Mouse (Mus musculus) midbrain, embryonic 13.5 days (tissue): ENCODE measurements at regions not wholly inside any gene's neighbourhood (a gene's known extent, or its start where the extent isn't known, plus 50 kb on each side); places are given as distances from the start of the nearest gene placed in this dataset.

Experiments used
- ATAC-seq: fragments of 200-750 bp; cut with Nextera tagmentation; 2 replicates; pipeline ENCODE4 v1.8.0; 2017; ENCODE audit warnings: mild to moderate bottlenecking, moderate TSS enrichment, moderate library complexity
- H3K27ac ChIP-seq: fragments of 300-500 bp; sonication (generic); 2 replicates; pipeline ENCODE4 v1.5.1; 2015; ENCODE audit warnings: inconsistent platforms, mild to moderate bottlenecking, moderate library complexity
- H3K27me3 ChIP-seq: fragments of 300-500 bp; sonication (generic); 2 replicates; pipeline ENCODE4 v1.6.1; 2015; ENCODE audit warnings: mild to moderate bottlenecking, inconsistent platforms
- H3K36me3 ChIP-seq: fragments of 300-500 bp; sonication (generic); 2 replicates; pipeline ENCODE4 v1.6.1; 2015; ENCODE audit warnings: mild to moderate bottlenecking, inconsistent platforms
- H3K4me1 ChIP-seq: fragments of 300-500 bp; sonication (generic); replicated peaks from 2 replicates; pipeline ENCODE4 v1.6.1; 2015; ENCODE audit warnings: inconsistent platforms
- H3K4me2 ChIP-seq: fragments of 300-500 bp; sonication (generic); replicated peaks from 2 replicates; pipeline ENCODE4 v1.6.1; 2015; ENCODE audit warnings: moderate library complexity, mild to moderate bottlenecking, inconsistent platforms
- H3K4me3 ChIP-seq: fragments of 300-500 bp; sonication (generic); replicated peaks from 2 replicates; pipeline ENCODE4 v1.5.1; 2015; ENCODE audit warnings: mild to moderate bottlenecking, inconsistent platforms
- H3K9ac ChIP-seq: fragments of 300-500 bp; sonication (generic); replicated peaks from 2 replicates; pipeline ENCODE4 v1.6.1; 2015; ENCODE audit warnings: mild to moderate bottlenecking, inconsistent platforms
- H3K9me3 ChIP-seq: fragments of 300-500 bp; sonication (generic); 2 replicates; pipeline ENCODE4 v1.6.1; 2016; ENCODE audit warnings: mild to moderate bottlenecking, inconsistent platforms
- WGBS: fragments of 180-500 bp; shearing (Covaris S2); methylation state at CpG from one replicate; pipeline ENCODE4 v1.1.7; 2015; 5-methylcytosine and 5-hydroxymethylcytosine counted together

DNA sequence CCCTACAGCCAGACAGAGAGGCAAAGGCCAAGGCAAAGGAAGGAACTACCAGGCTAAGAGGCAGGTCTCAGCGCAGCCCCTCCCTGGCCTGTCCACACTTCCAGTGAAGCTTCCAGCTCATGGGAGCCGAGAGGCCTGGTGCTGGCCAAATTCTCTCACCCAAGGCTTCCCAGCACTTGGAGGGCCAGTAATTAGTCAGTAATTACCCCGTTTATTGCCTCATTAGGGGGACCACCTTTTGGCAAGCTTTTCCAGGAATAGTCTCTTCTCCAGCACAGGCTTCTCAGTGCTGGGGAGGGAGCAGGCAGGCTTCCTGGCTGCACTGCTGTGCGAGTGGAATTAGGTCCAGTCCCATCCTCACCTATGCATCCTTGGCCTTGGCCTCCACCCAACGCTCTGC, 252.8 kb upstream of the Nxpe4 start:
- no peak overlapping the region for H3K27ac ChIP-seq
- WGBS: 76% methylated on average over 5 of the region's 5 CpGs

DNA sequence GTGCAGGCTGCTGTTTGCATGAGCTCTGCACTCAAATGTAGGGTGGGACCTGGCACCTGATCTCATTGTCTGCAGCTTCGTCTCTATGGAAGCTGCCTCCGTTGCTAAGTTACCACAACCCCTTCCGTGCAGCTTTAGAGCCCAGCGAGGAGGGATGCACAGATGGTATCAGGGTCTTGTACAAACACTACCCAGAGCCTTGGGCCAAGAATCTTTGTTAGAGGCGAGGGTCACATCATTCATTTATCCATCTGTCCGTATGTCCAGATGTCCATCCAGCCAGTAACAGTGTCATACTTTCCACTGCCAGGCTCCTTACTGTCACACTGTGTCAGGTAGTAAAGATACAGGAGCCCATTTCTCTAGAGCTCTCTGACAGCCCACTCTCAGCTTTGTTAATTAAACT, 251.3 kb upstream of the Nxpe4 start:
- no peaks in the 10 kb centered on the region for H3K36me3 ChIP-seq
- H3K4me3 ChIP-seq: no peak overlapping the region
- peak; percentile 93 for ATAC-seq
- H3K4me2 ChIP-seq: peak overlapping the region; percentile 5
- peaks cover 22% of the 10 kb centered on the region for H3K4me1 ChIP-seq
- no peaks in the 10 kb centered on the region for H3K9me3 ChIP-seq
- WGBS: 10% methylated on average over 6 of the region's 6 CpGs
- 0 out of 2 replicates have a peak overlapping the region, but pooled peaks have one; percentile 7 for H3K9ac ChIP-seq
- H3K27ac ChIP-seq: peak overlapping the region; percentile 78
- H3K27me3 ChIP-seq: peaks cover 29% of the 10 kb centered on the region

More for the DNA sequence above, 252.8 kb upstream of the Nxpe4 start:
- Histone ChIP-seq H3K4me1 (peaks cover 36% of the 10 kb centered on the region), H3K9me3 (no peaks in the 10 kb centered on the region), H3K4me2 (no peak overlapping the region), H3K27me3 (peaks cover 34% of the 10 kb centered on the region), H3K4me3 (no peak overlapping the region), H3K9ac (no peak overlapping the region), H3K36me3 (no peaks in the 10 kb centered on the region)
- no peak for ATAC-seq

DNA sequence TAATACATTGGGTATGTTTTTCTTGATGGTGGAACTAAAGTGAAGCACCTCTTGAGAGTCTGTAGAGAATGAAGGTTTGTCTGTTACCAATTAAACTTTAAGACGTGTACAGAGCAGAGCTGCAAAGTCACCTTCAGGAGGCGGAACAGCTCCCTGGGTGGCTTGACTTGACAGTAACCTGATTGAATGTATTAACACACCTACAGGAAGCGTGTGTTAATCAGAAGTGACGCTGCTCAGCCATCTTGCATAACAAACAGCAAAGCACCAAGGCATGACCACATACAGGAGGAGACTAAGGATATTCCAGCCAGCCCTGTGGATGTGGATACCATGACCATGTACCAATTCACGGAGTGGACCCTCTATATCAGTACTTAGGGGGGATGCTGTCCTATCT, 249.0 kb upstream of the Nxpe4 start:
- ATAC-seq: no peak
- no peak overlapping the region for H3K4me2 ChIP-seq
- H3K9ac ChIP-seq: no peak overlapping the region
- H3K27me3 ChIP-seq: peaks cover 13% of the 10 kb centered on the region
- H3K4me1 ChIP-seq: peaks cover 22% of the 10 kb centered on the region
- H3K27ac ChIP-seq: no peak overlapping the region
- 89% methylated on average over 5 of the region's 5 CpGs for WGBS
- H3K4me3 ChIP-seq: no peak overlapping the region
- no peaks in the 10 kb centered on the region for H3K36me3 ChIP-seq
- no peaks in the 10 kb centered on the region for H3K9me3 ChIP-seq

DNA sequence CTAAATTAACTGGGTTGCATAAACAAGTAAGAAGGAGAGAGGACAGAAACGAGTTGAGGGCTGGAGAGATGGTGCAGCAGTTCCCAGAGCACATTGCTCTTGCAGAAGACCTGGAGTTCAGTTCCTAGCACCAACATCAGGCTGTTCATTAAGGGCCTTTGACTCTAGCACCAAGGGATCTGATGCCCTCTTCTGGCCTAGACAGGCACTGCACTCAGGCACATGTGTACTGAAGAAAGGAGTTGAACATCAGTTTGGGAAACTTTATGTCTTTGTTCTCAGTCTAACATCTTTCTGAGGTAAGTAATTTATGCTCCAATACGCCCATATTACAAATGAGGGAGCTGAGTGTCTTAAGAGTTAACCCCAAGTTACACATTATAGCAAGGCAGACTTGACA, 226.5 kb upstream of the Nxpe4 start:
- no peak for ATAC-seq
- H3K27ac ChIP-seq: no peak overlapping the region
- WGBS: 83% methylated on average over 2 of the region's 2 CpGs

DNA sequence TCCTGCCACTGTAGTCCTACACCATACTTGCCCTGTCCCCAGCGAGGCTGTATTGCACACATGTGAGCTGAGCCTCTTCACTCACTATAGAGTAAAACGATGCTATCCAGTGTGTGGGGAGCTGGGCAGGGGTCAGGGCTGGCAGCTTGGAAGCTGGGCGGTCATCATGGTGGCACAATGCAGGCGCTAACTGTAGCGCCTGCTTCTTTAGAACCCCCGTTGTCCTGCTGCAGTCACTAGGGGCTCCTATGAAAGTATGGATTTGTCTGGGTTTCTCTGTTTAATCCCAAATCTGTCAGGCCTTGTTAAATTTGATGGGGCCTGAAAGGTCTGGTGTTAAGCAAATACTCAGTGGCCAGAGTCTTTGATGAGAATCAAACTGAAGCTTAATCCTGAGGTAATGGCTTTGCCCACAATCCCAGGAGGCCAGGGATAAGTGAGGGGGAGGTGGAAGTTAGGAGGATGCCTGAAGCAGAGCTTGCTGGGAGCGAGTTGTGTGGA, 225.8 kb upstream of the Nxpe4 start:
- Histone ChIP-seq H3K27ac (peak overlapping the region; percentile 44; the same call in 1 of the 2 replicates), H3K9me3 (no peaks in the 10 kb centered on the region), H3K36me3 (no peaks in the 10 kb centered on the region), H3K4me2 (no peak overlapping the region), H3K9ac (no peak overlapping the region), H3K4me3 (no peak overlapping the region), H3K4me1 (peaks cover 21% of the 10 kb centered on the region), H3K27me3 (peaks cover 32% of the 10 kb centered on the region)
- WGBS: 20% methylated on average over 7 of the region's 7 CpGs
- peak; percentile 88 for ATAC-seq

More for the DNA sequence above, 226.5 kb upstream of the Nxpe4 start:
- H3K4me3 ChIP-seq: no peak overlapping the region
- no peaks in the 10 kb centered on the region for H3K36me3 ChIP-seq
- H3K27me3 ChIP-seq: peaks cover 34% of the 10 kb centered on the region
- H3K4me2 ChIP-seq: no peak overlapping the region
- peaks cover 21% of the 10 kb centered on the region for H3K4me1 ChIP-seq
- H3K9ac ChIP-seq: no peak overlapping the region
- no peaks in the 10 kb centered on the region for H3K9me3 ChIP-seq

DNA sequence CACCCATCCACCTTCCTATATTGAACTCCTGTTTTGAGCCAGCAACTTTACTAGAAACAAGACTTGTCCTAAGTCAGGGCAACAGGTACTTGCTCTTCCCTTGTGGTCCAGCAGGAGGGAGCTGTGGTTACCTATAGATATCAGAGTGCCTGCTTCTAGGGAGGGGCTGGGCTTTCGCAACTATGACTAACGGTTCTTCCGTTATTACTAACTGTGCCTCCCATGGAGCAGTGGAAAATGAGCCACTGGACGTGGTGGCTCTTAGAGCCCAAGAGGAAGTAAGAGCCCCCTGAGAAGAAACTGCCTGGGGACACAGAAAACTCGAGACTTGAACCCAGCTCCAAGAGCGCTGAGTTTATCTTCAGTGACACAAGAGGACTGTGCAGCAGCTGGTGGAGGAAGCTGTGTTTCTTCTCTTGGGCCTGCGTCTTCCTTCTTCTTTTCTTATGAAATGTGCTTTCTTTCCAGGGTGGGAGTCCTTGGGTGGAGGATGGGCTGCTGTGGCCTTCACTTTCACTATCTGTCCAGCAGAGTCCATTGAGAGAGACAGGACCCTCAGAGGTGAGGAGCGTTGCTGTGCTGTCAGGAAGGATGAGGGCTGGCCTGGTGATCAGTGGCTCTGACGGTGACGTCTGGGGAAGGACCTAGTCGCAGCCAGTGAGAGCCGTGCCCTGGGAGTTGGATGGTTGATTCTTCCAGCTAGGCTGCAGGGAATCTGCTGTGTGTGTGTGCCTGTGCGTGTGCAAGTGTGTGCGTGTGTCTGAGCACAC, 222.7 kb upstream of the Nxpe4 start:
- Histone ChIP-seq H3K36me3 (no peaks in the 10 kb centered on the region), H3K4me1 (peaks cover 37% of the 10 kb centered on the region), H3K9ac (no peak overlapping the region), H3K27ac (no peak overlapping the region), H3K27me3 (peaks cover 32% of the 10 kb centered on the region), H3K9me3 (no peaks in the 10 kb centered on the region), H3K4me2 (no peak overlapping the region), H3K4me3 (no peak overlapping the region)
- 82% methylated on average over 14 of the region's 14 CpGs for WGBS
- ATAC-seq: no peak

DNA sequence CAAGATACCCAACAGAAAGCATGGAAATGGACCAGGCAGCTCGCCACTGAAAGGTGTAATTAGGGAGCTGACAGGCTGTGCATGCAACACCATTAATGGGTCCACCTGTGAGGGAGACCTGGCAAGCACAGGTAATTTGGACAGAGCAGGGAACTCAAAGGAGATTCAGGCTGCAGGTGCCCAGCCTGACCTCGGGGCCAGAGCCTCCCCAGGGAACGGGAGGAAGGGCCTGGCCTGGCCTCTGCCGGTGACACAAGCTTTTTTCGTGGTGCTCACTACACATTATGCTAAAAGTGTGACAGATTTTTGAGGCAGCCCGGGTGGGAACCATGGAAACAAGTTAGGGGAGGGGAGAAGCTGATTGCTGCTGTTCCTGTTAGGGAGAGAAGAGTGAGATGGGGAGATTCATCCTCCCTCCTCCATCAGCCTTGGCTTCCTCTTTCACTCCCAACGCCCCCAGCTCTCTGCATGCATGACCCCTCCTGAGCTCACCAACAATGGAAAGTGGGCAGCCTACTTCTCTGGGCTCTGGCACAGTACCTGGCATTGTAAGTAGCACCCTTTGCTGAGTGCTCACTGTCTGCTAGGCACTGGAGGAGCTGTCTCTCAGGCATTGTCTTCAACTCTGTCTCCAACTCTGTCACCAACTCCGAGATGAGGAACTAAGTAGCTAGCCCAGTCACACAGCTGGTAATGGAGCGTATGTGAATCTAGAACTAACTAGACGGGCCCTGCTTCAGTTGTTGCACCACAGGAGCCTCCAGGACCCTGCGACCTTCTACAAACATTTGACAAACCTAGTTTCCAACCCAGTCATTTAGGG, 218.9 kb upstream of the Nxpe4 start:
- Histone ChIP-seq H3K9me3 (no peaks in the 10 kb centered on the region), H3K36me3 (no peaks in the 10 kb centered on the region), H3K9ac (no peak overlapping the region), H3K27ac (no peak overlapping the region), H3K4me3 (no peak overlapping the region), H3K4me2 (no peak overlapping the region), H3K27me3 (peaks cover 32% of the 10 kb centered on the region), H3K4me1 (peaks cover 16% of the 10 kb centered on the region)
- WGBS: 24% methylated on average over 11 of the region's 11 CpGs
- peak; percentile 67; the same call in 1 of the 2 replicates for ATAC-seq

DNA sequence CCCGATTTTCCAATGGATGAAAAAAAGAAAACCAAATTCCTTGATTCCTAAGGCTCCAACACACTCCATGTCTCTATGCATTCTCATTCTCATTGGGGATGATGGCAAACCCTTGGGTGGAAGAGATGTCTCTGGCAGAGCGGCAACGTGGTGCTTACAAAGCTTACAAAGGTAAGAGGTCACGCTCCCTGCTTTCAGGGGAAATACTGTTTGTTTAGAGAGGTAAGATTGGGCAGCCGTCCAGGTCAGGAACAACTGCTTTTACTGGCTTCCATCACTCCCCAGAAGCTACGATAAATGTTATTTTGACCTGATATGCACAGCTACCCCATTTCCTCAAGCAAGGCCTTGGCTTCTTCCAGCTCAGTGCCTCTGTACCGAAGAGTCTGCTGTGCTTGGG, 215.6 kb upstream of the Nxpe4 start:
- H3K27me3 ChIP-seq: peaks cover 11% of the 10 kb centered on the region; the same call in 1 of the 2 replicates
- H3K9ac ChIP-seq: no peak overlapping the region
- 80% methylated on average over 7 of the region's 7 CpGs for WGBS

DNA sequence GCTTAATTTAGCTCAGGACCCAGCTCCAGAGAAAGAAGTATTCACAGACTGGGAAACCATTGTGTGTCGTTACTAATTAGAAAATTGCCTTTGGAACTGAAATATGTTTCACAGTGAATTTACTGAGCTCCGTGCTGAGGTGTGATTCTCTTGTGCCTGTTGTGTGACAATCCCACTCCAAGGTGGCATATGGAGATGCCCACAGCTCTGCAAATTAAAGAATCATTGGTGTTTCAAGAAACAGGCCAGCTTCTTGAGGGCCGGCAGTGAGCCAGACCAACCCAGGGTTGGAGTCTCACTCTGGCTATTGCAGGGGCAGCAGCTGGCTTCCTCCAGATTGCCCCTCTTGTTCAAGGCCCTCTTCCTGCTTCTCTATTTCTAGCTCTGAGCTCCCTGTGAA, 203.9 kb upstream of the Nxpe4 start:
- Histone ChIP-seq H3K9me3 (0 out of 2 replicates have a peak, but pooled peaks cover 3% of the 10 kb centered on the region), H3K4me3 (no peak overlapping the region), H3K9ac (no peak overlapping the region), H3K27me3 (no peaks in the 10 kb centered on the region), H3K4me2 (no peak overlapping the region), H3K4me1 (peaks cover 3% of the 10 kb centered on the region; the same call in 1 of the 2 replicates), H3K36me3 (no peaks in the 10 kb centered on the region), H3K27ac (no peak overlapping the region)
- 94% methylated on average over 3 of the region's 3 CpGs for WGBS
- no peak for ATAC-seq

More for the DNA sequence above, 215.6 kb upstream of the Nxpe4 start:
- no peaks in the 10 kb centered on the region for H3K36me3 ChIP-seq
- H3K4me2 ChIP-seq: no peak overlapping the region
- H3K9me3 ChIP-seq: no peaks in the 10 kb centered on the region
- no peak overlapping the region for H3K27ac ChIP-seq
- peaks cover 19% of the 10 kb centered on the region for H3K4me1 ChIP-seq
- no peak for ATAC-seq
- no peak overlapping the region for H3K4me3 ChIP-seq

DNA sequence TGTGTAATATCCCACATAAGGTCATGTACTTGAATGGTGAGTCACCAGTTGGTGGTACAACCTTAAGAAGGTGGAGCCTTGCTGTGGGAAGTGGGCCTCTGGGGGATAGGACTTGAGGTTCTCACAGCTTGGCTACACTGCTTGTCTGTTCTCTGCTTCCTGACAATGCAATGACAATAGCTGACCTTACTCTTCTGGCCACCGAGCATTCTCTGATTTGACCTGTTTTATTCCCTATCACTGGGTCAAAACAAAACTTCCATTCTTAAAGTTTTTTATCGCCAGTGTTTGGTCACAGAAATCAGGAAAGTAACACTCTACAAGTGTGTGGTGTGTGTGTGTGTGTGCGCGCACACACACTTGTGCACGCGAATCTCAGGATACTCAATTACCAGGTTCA, 203.0 kb upstream of the Nxpe4 start:
- H3K9me3 ChIP-seq: no peaks in the 10 kb centered on the region
- ATAC-seq: no peak
- H3K4me2 ChIP-seq: no peak overlapping the region
- peaks cover 6% of the 10 kb centered on the region; the same call in 1 of the 2 replicates for H3K4me1 ChIP-seq
- H3K9ac ChIP-seq: no peak overlapping the region
- H3K4me3 ChIP-seq: no peak overlapping the region
- WGBS: 92% methylated on average over 6 of the region's 6 CpGs
- H3K27me3 ChIP-seq: no peaks in the 10 kb centered on the region
- H3K36me3 ChIP-seq: no peaks in the 10 kb centered on the region
- no peak overlapping the region for H3K27ac ChIP-seq

DNA sequence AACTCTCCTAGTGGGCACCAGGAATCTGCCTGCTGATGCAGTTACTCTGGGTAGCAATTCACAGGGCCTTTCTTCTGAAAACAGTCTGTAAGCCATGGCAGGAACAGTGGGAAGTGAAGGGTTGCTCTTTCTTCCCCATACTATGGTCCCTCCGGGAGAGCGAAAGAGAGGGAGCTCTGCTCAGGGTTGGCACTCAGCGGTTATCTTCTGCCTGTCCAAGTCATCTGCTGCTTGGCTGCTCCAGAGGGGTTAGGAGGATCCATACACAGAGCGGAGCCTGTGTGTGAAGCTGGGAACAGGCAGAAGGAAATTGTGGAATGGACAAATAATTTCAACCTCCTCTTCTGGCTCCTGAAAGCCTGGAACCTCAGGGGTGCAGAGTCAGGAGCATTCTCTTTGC, 200.6 kb upstream of the Nxpe4 start:
- no peak overlapping the region for H3K27ac ChIP-seq
- no peak overlapping the region for H3K4me2 ChIP-seq
- no peaks in the 10 kb centered on the region for H3K36me3 ChIP-seq
- H3K4me3 ChIP-seq: no peak overlapping the region
- no peak for ATAC-seq
- 87% methylated on average over 4 of the region's 4 CpGs for WGBS
- no peak overlapping the region for H3K9ac ChIP-seq
- H3K27me3 ChIP-seq: no peaks in the 10 kb centered on the region
- H3K4me1 ChIP-seq: peaks cover 6% of the 10 kb centered on the region; the same call in 1 of the 2 replicates
- H3K9me3 ChIP-seq: no peaks in the 10 kb centered on the region

DNA sequence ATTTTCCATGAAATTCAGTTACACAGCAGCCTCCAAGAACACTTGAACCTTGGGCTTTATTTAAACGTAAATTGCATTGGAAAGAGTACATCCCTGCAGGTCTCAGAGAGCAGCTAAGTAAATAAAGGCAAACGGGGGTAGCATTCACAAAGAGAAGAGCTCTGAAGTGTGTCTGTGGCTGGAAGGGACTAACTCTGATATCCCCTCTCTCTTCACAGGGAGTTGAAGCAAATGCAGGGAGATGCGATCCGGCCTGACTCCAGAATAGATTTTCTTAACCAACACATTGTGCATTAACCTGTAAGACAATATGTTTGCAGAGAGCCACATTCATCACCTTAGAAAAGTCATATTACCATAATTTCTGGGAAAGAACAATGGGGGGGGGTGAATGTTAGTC, 199.7 kb upstream of the Nxpe4 start:
- Histone ChIP-seq H3K27ac (no peak overlapping the region), H3K9me3 (no peaks in the 10 kb centered on the region), H3K4me3 (no peak overlapping the region), H3K27me3 (no peaks in the 10 kb centered on the region), H3K4me2 (no peak overlapping the region), H3K4me1 (peaks cover 6% of the 10 kb centered on the region; the same call in 1 of the 2 replicates), H3K9ac (no peak overlapping the region), H3K36me3 (no peaks in the 10 kb centered on the region)
- WGBS: 55% methylated on average over 4 of the region's 4 CpGs
- no peak for ATAC-seq
